Mouse (Mus musculus) splenic B cell, adult 2 months (primary cell): ENCODE measurements around the gene Lypla2.

Experiments
- DNase-seq: peaks from one replicate; pipeline ENCODE4 v3.0.0-alpha.2; 2011; ENCODE audit warnings: low read depth, low spot score
- H3K27me3 ChIP-seq: 2 replicates; pipeline ENCODE4 v1.6.1; 2012; ENCODE audit warnings: mild to moderate bottlenecking, low read length, moderate library complexity, mixed read lengths; ENCODE audit not compliant: control insufficient read depth, poor library complexity, insufficient read depth, severe bottlenecking
- H3K36me3 ChIP-seq: 2 replicates; pipeline ENCODE4 v1.6.1; 2012; ENCODE audit warnings: mild to moderate bottlenecking, low read length, moderate library complexity, mixed read lengths; ENCODE audit not compliant: control insufficient read depth, poor library complexity, insufficient read depth, severe bottlenecking

The Lypla2 gene

DNA sequence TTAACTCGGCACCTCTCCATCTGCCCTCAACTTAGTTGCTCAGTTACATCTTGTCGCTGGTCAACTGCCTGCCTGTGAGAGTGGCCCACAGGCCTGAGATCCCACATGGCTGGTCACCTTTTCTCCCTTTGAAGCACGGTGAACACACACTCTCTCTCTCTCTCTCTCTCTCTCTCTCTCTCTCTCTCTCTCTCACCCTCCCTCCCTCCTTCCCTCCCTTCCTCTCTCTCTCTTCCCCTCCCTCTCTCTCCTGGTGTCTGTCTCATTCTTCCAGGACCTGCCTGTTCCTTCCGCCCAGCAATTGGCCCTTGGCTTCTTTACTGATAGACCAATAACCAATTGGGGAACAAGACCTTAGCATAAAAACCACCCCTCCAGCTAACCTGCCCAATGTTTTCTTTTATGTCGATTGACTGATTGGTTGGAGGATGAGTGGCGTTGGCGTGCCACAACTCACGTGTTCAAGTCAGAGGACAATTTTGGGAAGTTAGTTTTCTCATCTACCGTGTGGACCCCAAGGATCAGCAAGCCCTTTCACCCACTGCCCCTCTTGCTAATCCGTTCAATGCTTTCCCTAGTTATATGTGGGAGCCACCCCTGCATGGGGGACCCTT is 46.1 kb downstream of the Lypla2 start:
- Histone ChIP-seq H3K27me3 (no peaks in the 10 kb centered on the region), H3K36me3 (peaks cover 26% of the 10 kb centered on the region)
- DNase-seq = no peak

DNA sequence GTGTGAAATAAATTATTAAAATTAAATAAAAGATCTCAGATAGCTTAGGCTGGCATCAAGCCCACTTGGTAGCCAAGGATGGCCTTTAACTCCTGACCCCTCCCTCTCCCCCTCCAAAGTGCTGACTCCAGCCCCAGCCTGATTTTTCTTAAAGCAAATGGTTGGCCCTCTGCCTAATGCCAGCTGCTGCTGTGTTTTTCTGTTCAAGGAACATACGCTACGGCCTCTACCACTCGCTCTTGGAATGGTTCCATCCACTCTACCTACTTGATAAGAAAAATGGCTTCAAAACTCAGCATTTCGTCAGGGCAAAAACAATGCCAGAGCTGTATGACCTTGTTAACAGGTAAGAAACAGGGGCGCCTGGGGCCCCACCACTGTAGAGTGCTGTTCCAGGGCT is 47.1 kb downstream of the Lypla2 start:
- no peak for DNase-seq
- peaks cover 23% of the 10 kb centered on the region for H3K36me3 ChIP-seq
- no peaks in the 10 kb centered on the region for H3K27me3 ChIP-seq

DNA sequence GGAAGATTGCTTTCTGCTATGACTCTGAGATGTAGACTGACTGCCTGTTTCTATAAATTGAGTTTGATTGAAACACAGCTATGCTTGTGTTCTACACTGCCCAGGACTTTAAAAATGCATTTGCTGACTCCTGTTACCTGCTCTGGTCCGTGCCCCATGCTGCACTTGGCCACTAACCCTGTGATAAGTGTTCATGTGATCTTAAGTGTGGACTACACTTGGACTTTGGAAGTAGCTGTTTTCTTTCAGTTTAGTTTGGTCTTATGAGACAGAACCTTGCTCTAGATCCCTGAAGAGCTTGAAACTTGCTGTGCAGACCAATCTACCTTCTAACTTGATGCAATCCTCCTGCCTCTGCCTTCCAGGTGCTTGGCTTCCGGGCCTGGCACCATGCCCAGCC is 48.0 kb downstream of the Lypla2 start:
- H3K36me3 ChIP-seq = peaks cover 23% of the 10 kb centered on the region
- no peak for DNase-seq
- H3K27me3 ChIP-seq = no peaks in the 10 kb centered on the region

DNA sequence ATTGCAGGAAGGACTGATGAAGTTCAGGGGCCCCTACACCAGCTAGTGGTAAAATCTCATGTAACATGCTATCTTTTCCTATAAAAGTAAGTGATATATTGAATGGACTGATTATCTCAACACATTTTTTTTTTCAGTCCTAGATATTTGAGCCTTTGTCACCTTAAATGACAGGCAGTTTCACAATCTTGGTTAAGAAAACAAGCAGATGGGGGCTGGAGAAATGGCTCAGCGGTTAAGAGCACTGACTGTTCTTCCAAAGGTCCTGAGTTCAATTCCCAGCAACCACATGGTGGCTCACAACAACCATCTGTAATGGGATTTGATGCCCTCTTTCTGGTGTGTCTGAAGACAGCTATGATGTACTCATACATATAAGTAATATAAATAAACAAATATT is 50.2 kb downstream of the Lypla2 start:
- peaks cover 36% of the 10 kb centered on the region for H3K36me3 ChIP-seq
- DNase-seq = no peak
- H3K27me3 ChIP-seq = no peaks in the 10 kb centered on the region

DNA sequence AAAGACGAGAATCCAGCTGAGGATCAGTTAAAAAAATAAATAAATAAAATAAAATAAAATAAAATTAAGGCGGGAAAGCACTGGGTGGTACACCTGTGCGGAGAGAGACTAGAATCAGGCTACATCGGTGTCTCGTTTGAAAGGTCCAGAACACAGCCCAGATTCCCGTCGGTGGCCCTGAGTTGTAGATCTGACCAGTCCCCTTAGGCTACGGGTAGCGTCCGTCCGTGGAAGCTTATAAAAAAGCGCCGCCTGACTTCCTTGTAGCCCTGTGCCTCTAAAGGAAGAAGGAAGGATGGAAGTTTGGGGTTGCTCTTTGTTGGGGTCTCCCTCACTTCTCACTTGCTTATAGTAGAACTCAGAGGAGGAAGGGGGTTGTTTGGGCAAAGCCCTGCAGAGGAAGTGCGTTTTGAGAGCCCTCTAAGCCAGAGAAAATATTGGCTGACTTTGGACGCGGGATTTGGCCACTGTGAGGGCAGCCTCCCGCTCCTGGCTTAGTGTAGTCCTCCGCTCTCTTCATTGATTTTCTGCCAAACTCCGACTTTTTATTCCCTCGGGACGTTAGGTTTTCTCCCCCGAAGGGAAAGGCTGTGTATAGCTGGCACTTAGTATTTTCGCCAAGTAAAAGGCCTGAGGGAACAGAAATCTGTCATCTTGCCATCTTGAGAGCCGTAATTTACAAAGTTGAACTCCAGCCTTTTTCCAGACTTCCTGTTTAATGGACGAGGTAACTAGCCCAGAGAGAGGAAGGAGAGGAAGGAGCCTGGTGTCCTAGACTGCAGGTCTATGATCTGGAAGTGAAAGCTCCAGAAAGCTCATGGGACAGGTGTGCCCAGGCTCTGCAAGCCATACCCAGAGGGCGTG is 50.9 kb downstream of the Lypla2 start:
- Histone ChIP-seq H3K27me3 (no peaks in the 10 kb centered on the region), H3K36me3 (peaks cover 39% of the 10 kb centered on the region)
- no peak for DNase-seq

DNA sequence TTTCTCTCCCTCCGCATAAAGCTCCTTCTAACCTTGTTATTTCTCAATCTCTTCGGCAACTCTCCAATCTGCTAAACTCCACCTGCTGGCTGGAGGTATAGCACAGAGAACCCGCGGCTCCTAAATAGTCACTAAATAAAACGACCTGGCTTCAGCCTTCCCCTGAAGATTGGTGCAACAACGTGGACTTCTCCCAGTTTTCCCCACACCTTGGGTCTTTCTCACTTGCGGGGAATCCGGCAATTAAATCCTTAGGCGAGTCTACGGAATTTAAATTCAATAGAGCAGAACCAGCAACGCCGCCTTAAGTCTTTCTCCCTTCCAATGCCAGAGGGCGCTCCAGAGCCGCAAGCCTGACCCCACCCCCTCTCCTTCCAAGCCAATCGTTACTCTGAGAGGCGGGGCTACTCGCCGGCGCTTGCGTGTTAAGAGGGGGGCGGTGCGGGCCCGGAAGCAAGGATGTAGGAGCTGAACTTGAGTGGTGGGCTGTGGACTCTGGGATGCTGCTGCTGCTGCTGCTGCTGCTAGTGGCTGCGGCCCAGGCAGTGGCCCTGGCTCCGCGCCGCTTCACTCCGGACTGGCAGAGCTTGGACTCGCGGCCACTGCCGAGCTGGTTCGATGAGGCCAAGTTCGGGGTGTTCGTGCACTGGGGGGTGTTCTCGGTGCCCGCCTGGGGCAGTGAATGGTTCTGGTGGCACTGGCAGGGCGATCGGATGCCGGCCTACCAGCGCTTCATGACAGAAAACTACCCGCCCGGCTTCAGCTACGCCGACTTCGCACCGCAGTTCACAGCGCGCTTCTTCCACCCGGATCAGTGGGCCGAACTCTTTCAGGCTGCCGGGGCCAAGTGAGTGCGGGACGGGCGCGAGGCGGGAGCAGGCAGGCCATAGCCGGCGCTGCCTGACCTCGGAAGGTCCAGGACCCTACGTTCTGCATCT is 51.9 kb downstream of the Lypla2 start, which contains the start of gene Fuca1:
Fuca1 (plus strand) TSS at position 432 of the 938 bp plus-strand sequence.
- DNase-seq = peak; percentile 97
- H3K36me3 ChIP-seq = peaks cover 35% of the 10 kb centered on the region
- no peaks in the 10 kb centered on the region for H3K27me3 ChIP-seq

DNA sequence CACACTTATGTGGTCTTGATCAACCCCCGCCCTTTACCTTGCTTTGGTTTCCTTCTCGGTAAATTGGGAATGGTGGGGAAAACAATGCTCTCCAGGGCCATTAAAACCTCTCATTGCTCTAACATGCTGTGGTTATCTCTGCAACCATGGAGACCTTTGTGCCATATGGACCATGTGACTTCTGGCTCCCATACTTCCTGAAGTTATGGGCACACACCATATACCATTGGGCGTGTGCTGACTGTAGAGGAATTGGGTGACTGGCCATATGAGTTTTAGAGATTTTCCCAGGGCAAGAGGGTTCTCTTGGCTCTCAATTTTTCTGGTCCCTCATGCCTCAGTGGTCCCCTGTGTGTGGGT is 53.2 kb downstream of the Lypla2 start:
- no peaks in the 10 kb centered on the region for H3K27me3 ChIP-seq
- DNase-seq = no peak
- H3K36me3 ChIP-seq = peaks cover 31% of the 10 kb centered on the region

DNA sequence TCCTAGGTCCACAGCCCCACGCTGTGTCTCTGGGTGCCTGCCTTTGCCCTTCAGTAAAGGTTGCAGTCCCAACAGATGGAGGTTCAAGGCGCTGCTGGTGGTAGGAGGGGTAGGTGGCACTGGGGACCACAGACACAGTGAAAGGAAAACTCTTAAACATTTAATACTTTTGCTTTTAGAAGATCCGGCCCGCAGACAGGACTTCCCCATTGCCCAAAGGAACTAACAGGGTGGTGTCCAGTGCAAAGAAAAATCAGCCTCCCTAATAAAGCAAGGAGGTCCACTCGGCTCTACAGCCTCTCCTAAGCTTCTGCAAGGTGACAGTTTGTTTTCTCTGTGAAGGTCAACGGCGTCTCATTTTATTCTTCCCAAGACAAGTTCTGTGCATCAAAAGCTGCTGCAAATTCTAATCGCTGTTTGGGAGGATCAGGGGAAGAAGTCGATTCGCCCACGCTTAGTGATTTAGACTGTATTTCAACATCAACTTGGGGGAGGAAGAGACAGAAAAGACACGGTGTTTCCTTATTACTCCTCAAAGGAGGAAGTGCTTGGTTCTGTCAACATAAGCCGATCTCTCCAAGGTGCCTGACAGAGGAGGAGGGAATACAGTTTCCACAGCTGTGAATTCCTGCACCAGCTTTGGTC is 53.7 kb downstream of the Lypla2 start:
- Histone ChIP-seq H3K27me3 (no peaks in the 10 kb centered on the region), H3K36me3 (peaks cover 31% of the 10 kb centered on the region)
- peak; percentile 63 for DNase-seq
